12 mouse cellular contexts compared by ENCODE assay signal in the genomic region with DNA sequence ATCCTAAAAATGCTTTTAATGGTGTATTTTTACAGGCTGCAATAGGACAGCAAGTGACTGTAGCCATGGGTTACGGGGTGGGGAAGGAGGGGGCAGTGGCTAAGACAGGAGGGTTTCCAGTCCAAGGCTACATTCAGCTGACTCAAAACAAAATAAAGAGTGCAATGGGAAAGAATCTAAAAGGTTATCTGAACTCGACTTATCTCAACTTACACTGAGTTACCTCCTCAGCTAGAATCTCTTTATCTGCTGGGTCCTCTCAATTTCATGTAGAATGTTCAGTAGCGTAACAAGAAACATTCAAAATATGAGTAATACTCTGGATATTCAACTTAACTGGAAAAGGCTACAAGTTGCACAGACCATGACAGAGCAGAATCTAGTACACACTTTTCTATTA. TPM values are rescaled to one million over a fixed set of nuclear protein-coding genes. Genes with fewer than 3 reads are reported as not detected.
A peak's percentile ranks its signal among the peaks of the same experiment; 100 is the strongest.
DNase-seq lines count a peak whose midpoint lies in the region; ATAC-seq lines count a peak whose summit lies in the region.
"Had no signal": no experiment of that assay in that cellular context is flagged by ENCODE, and none has a peak within 500 bp of the region (broad histone marks: within the 10 kb centered on the region; RNA-seq: fewer than 3 reads in every experiment).

No protein-coding gene starts in this region.

- H3K4me3 ChIP-seq in heart, embryonic 13.5 days: no peak overlapping the region
- no peak overlapping the region for H3K4me3 ChIP-seq in forebrain, embryonic 11.5 days (ENCODE audit: low read depth, low read length)
- H3K4me3 ChIP-seq in intestine, embryonic 16.5 days (ENCODE audit: low read length): peak overlapping the region; percentile 79

- H3K27ac ChIP-seq in heart, embryonic 13.5 days (replicated peaks): peak overlapping the region; percentile 65
- peak overlapping the region; percentile 42; the same call in 1 of the 2 replicates for H3K27ac ChIP-seq in forebrain, embryonic 11.5 days (ENCODE audit: low read depth, low read length)
- H3K27ac ChIP-seq in intestine, embryonic 16.5 days (ENCODE audit: low read length): no peak overlapping the region

- H3K4me2 ChIP-seq in heart, embryonic 13.5 days: peak overlapping the region; percentile 16; the same call in 1 of the 2 replicates
- peak overlapping the region; percentile 5; the same call in 1 of the 2 replicates for H3K4me2 ChIP-seq in forebrain, embryonic 11.5 days (ENCODE audit: low read depth, low read length, severe bottlenecking)
- H3K4me2 ChIP-seq in intestine, embryonic 16.5 days (ENCODE audit: low read depth, low read length): peak overlapping the region; percentile 37

- peaks cover 67% of the 10 kb centered on the region for H3K4me1 ChIP-seq in heart, embryonic 13.5 days
- peaks cover 4% of the 10 kb centered on the region; the same call in 1 of the 2 replicates for H3K4me1 ChIP-seq in forebrain, embryonic 11.5 days (replicated peaks; ENCODE audit: control insufficient read depth, insufficient read depth, low read length)
- H3K4me1 ChIP-seq in intestine, embryonic 16.5 days (ENCODE audit: control insufficient read depth, insufficient read depth, low read length): peaks cover 32% of the 10 kb centered on the region

- no peak overlapping the region for H3K9ac ChIP-seq in heart, embryonic 13.5 days
- H3K9ac ChIP-seq in forebrain, embryonic 11.5 days (ENCODE audit: low read length): no peak overlapping the region
- peak overlapping the region; percentile 57 for H3K9ac ChIP-seq in intestine, embryonic 16.5 days (ENCODE audit: low read depth, low read length)

- H3K36me3 ChIP-seq in heart, embryonic 13.5 days: peaks cover 22% of the 10 kb centered on the region
- H3K36me3 ChIP-seq in forebrain, embryonic 11.5 days (ENCODE audit: control insufficient read depth, insufficient read depth, low read length): no peaks in the 10 kb centered on the region
- H3K36me3 ChIP-seq in intestine, embryonic 16.5 days (ENCODE audit: control insufficient read depth, insufficient read depth, low read length): peaks cover 5% of the 10 kb centered on the region; the same call in 1 of the 2 replicates

- no peaks in the 10 kb centered on the region; the same call in 1 of the 2 replicates for H3K27me3 ChIP-seq in heart, embryonic 13.5 days (replicated peaks)
- H3K27me3 ChIP-seq in forebrain, embryonic 11.5 days (ENCODE audit: control insufficient read depth, insufficient read depth, low read length): peaks cover 4% of the 10 kb centered on the region; the same call in 1 of the 2 replicates
- no peaks in the 10 kb centered on the region for H3K27me3 ChIP-seq in intestine, embryonic 16.5 days (replicated peaks; ENCODE audit: control insufficient read depth, insufficient read depth, low read length)

- ATAC-seq in heart, embryonic 13.5 days (ENCODE audit: extremely low read depth, insufficient number of reproducible peaks, low FRiP score, low TSS enrichment): no peak
- ATAC-seq in forebrain, embryonic 11.5 days (replicated peaks; ENCODE audit: low FRiP score): no peak
- no peak for ATAC-seq in intestine, embryonic 16.5 days

- DNase-seq in heart, postnatal 36 days: no peak
- DNase-seq in A20 (ENCODE audit: low read depth, low spot score): peak; percentile 44
- no peak for DNase-seq in forebrain, embryonic 11.5 days (ENCODE audit: low spot score)
- DNase-seq in right cerebral cortex, postnatal 36 days (ENCODE audit: low spot score in 2 of 2): no peak
- DNase-seq in embryo, embryonic 11 days: no peak
- DNase-seq in spleen, postnatal 36 days (ENCODE audit: low spot score in 2 of 2): no peak
- DNase-seq: kidney, adult 2 months; right cerebral cortex, postnatal 4 days; thymus, adult 2 months had no signal

- 60% methylated on average over 3 of the region's 3 CpGs for WGBS in heart, embryonic 13.5 days
- 75% methylated on average over 3 of the region's 3 CpGs for WGBS in forebrain, embryonic 11.5 days
- WGBS in intestine, embryonic 16.5 days: 53% methylated on average over 3 of the region's 3 CpGs

- H3K9me3 ChIP-seq in heart, embryonic 13.5 days: no peaks in the 10 kb centered on the region
- H3K9me3 ChIP-seq in forebrain, embryonic 11.5 days (ENCODE audit: control insufficient read depth, low read length): no peaks in the 10 kb centered on the region
- no peaks in the 10 kb centered on the region for H3K9me3 ChIP-seq in intestine, embryonic 16.5 days (ENCODE audit: control insufficient read depth, low read length)

- intact Hi-C loops in heart, postnatal 36 days (cut with DNase I): loop anchor here (10.0 kb wide), 1 partner anchor 142 kb away; no protein-coding TSS in a partner anchor

RNA-seq across cellular contexts. Expression of a gene that starts 3.5 kb away (rescaled TPM):
- polyA plus RNA-seq in heart, embryonic 13.5 days (2015; fragmentation: Nextera tagmentation; extraction: Ambion mirVana): 169 and 184 TPM in 2 replicates
- 100 to 1,000 TPM; 169 to 175 TPM for total RNA-seq in heart, postnatal 36 days (2021)
- 134 and 137 TPM in 2 replicates for polyA plus RNA-seq in forebrain, embryonic 11.5 days (2014; fragmentation: Nextera tagmentation; extraction: Ambion mirVana)
- polyA plus RNA-seq in intestine, embryonic 16.5 days (2015; fragmentation: Nextera tagmentation; extraction: Ambion mirVana): 1,956 and 2,187 TPM in 2 replicates

RNA-seq across cellular contexts. Expression of a gene that starts 26.7 kb away (rescaled TPM):
- 0.09 TPM in 1 of 2 replicates, not detected in the other for polyA plus RNA-seq in heart, embryonic 13.5 days (2015; fragmentation: Nextera tagmentation; extraction: Ambion mirVana)
- total RNA-seq in heart, postnatal 36 days (2021): not detected
- 0.36 TPM in 1 of 2 replicates, not detected in the other for polyA plus RNA-seq in forebrain, embryonic 11.5 days (2014; fragmentation: Nextera tagmentation; extraction: Ambion mirVana)
- 0.59 and 0.70 TPM in 2 replicates for polyA plus RNA-seq in intestine, embryonic 16.5 days (2015; fragmentation: Nextera tagmentation; extraction: Ambion mirVana)
- polyA plus RNA-seq: cerebellum, adult 2 months; kidney, adult 2 months had no signal

RNA-seq across cellular contexts. Expression of a gene that starts 37.7 kb away (rescaled TPM):
- 25.5 and 28.9 TPM in 2 replicates for polyA plus RNA-seq in heart, embryonic 13.5 days (2015; fragmentation: Nextera tagmentation; extraction: Ambion mirVana)
- total RNA-seq in heart, postnatal 36 days (2021): 10 to 100 TPM; 14.2 to 15.0 TPM
- 12.7 and 15.1 TPM in 2 replicates for polyA plus RNA-seq in forebrain, embryonic 11.5 days (2014; fragmentation: Nextera tagmentation; extraction: Ambion mirVana)
- polyA plus RNA-seq in intestine, embryonic 16.5 days (2015; fragmentation: Nextera tagmentation; extraction: Ambion mirVana): 47.8 and 54.7 TPM in 2 replicates

Comparison
In these comparisons a context has a peak if more than half of its experiments do, and no peak if none do; other contexts are left out.
1. RNA of a gene that starts 3.5 kb away (polyA plus RNA-seq): 1,956 to 2,187 TPM in intestine, embryonic 16.5 days; 169 to 184 TPM in heart, embryonic 13.5 days and 134 to 137 TPM in forebrain, embryonic 11.5 days; every median in the first group is over 10 times any median in the second.
2. Peak in every context shown above with its lines, with median percentiles within 50 percentile points of each other: H3K4me2 ChIP-seq.